Mouse (Mus musculus): ENCODE data around the gene Olfr1395. TPM values are rescaled to one million over a fixed set of nuclear protein-coding genes. Genes with fewer than 3 reads are reported as not detected.
"Not testable (repeated sequence)": the region's sequence is repeated elsewhere in the genome, so short reads cannot be mapped to it uniquely, and the experiment has no call there.

Gene Olfr1395
- polyA plus RNA-seq, 1 experiment from 2014 or later: not detected

DNA sequence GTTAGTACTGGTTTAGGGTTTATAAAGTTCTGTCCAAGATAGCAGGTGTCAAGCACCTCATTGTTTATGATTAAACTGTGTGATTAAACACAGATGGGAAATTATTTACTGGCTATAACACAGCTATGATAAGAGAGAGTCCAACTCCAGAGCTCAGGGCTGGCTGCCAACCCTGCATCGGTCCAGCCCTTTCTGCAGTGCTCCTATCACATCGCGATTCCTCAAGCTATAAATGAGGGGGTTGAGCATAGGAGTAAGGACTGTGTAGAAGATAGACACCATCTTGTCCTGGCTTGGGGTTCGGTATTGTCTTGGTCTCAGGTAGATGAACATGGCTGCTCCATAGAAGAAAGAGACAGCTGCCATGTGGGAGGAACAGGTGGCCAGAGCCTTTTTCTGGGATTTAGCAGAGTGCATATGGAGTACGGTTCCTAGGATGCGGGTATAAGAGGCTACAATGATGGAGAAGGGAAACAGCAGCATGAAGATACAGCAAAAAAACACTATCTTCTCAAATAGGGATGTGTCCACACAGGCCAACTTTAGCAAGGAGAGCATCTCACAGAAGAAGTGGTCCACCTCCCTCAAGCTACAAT is 29.4 kb upstream of the Olfr1395 start:
- WGBS: 91% methylated on average over 6 of the region's 6 CpGs
- Histone ChIP-seq H3K4me3 (no peak overlapping the region), H3K27ac (replicated peaks) (no peak overlapping the region), H3K4me1 (no peaks in the 10 kb centered on the region), H3K9me3 (no peaks in the 10 kb centered on the region), H3K9ac (replicated peaks) (no peak overlapping the region), H3K27me3 (no peaks in the 10 kb centered on the region), H3K4me2 (replicated peaks) (no peak overlapping the region), H3K36me3 (no peaks in the 10 kb centered on the region)
- no peak for ATAC-seq (replicated peaks)

DNA sequence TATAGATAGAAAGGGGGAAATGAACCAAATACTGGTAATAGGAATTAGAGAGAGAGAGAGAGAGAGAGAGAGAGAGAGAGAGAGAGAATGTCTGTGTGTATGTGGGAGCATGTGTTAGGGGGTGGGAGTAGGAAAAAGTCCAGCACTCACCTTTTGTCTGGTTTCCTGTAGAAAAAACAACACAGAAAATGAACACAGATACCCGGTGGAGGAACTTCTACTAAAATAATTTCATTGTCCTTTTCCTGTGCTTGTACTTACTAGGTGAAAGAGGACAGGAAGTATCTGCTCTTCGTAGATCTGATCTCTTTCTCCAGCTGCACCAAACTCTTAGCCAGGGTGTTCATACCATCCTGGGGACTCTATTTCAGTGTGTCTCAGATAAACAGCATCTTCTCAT is 27.9 kb upstream of the Olfr1395 start:
- WGBS: 88% methylated on average over 2 of the region's 2 CpGs
- H3K27ac ChIP-seq (replicated peaks): no peak overlapping the region
- H3K9ac ChIP-seq (replicated peaks): no peak overlapping the region
- no peaks in the 10 kb centered on the region for H3K27me3 ChIP-seq
- H3K4me3 ChIP-seq: no peak overlapping the region
- no peaks in the 10 kb centered on the region for H3K4me1 ChIP-seq
- H3K9me3 ChIP-seq: no peaks in the 10 kb centered on the region
- no peak for ATAC-seq (replicated peaks)
- no peak overlapping the region for H3K4me2 ChIP-seq (replicated peaks)
- no peaks in the 10 kb centered on the region for H3K36me3 ChIP-seq

DNA sequence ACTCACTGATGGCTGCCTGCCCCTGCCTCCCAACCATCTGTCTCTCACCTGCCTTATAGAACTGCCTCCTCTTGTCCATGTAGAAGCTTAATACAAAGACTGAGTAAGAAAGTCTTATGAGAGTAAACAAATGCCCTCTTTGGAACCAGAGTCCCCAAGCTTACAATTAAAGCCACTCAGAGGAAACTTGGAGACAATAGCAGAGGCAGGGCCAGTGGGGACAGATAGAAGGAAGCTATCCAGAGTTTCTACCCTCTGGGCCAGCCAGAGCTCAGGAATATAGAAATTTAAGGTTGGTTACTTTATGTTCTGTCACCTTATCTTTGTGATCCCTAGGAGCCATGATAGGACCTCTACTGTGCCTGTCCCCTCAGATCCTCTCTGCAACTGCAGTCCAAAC is 27.3 kb upstream of the Olfr1395 start, which contains the start of gene Olfr1396:
Olfr1396 (minus strand) TSS at position 101 of the 400 bp plus-strand sequence.
- H3K27me3 ChIP-seq: no peaks in the 10 kb centered on the region
- no peaks in the 10 kb centered on the region for H3K4me1 ChIP-seq
- no peak within 1 kb of the TSS for H3K4me3 ChIP-seq
- no peak within 1 kb of the TSS for H3K9ac ChIP-seq (replicated peaks)
- no peaks in the 10 kb centered on the region for H3K9me3 ChIP-seq
- no peak within 1 kb of the TSS for H3K27ac ChIP-seq (replicated peaks)
- ATAC-seq (replicated peaks): no peak
- H3K4me2 ChIP-seq (replicated peaks): no peak within 1 kb of the TSS
- H3K36me3 ChIP-seq: no peaks in the 10 kb centered on the region

DNA sequence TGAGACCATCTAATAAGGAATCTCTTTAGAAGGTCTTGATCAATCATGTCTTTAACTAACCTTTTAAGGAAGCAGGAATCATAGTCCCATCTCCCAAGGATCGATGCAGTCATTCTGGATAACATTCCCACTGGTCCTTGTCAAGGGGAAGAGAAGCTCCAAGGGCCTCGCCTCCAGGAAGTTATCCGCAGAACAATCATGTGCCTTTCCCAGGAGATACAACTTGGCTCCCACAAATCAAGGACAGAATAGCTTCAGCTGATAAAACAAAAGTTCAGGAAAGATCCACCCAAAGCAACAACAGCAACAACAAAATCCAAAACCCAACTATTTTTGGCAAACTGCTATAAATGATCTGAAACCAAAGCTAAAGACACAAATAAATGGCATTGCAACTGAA is 22.4 kb upstream of the Olfr1395 start:
- Histone ChIP-seq H3K9ac (replicated peaks) (no peak overlapping the region), H3K27me3 (no peaks in the 10 kb centered on the region), H3K27ac (replicated peaks) (no peak overlapping the region), H3K4me2 (replicated peaks) (no peak overlapping the region), H3K9me3 (no peaks in the 10 kb centered on the region), H3K4me1 (no peaks in the 10 kb centered on the region), H3K36me3 (no peaks in the 10 kb centered on the region), H3K4me3 (no peak overlapping the region)
- 83% methylated on average over 3 of the region's 3 CpGs for WGBS
- no peak for ATAC-seq (replicated peaks)

DNA sequence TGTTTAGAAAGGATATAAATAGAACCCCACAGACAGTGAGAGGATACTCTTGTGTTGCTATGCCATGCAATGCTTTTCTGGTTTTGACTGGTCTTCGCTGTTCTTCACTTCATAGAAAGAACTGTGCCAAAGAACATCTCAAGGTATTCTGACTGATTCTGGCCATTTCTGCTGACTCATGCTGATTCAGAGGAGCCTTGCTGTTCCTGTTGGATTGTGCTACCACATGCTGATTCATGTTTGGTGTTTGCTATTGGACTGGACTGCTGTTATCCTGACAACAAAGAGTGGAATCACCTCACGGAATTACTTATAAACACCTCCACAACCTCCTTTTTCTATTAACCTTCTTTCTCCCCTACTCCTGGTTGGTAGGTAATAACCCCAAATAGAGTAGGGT is 17.9 kb upstream of the Olfr1395 start:
- H3K9me3 ChIP-seq: no peaks in the 10 kb centered on the region
- 88% methylated on average over 2 of the region's 2 CpGs for WGBS
- no peak overlapping the region for H3K4me2 ChIP-seq (replicated peaks)
- no peak overlapping the region for H3K4me3 ChIP-seq
- no peak overlapping the region for H3K9ac ChIP-seq (replicated peaks)
- ATAC-seq (replicated peaks): no peak
- H3K27ac ChIP-seq (replicated peaks): no peak overlapping the region
- no peaks in the 10 kb centered on the region for H3K36me3 ChIP-seq
- H3K4me1 ChIP-seq: no peaks in the 10 kb centered on the region
- H3K27me3 ChIP-seq: no peaks in the 10 kb centered on the region

DNA sequence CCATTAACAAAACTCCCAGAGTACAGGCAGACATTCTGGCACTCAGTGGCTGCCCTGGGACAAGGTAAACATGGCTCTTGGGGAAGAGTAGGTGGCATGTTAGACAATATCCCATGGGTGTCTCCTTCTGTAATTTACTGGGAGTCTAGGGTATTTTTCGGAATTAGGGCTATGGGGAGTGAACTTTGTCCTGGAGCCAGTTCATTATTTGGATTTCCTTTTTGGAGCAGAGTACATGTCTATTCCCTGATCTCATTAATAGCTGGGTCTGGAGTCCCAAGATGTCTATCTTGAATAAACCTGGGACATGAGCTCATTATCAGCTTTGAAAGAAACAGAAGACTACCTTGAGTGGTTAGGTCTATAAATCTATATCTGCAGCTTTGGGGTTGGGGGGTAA is 12.0 kb downstream of the Olfr1395 start, which contains the start of gene Olfr1394:
Olfr1394 (plus strand) TSS at position 301 of the 400 bp plus-strand sequence.
- Histone ChIP-seq H3K4me3 (no peak within 1 kb of the TSS), H3K4me1 (no peaks in the 10 kb centered on the region), H3K27me3 (no peaks in the 10 kb centered on the region), H3K9ac (replicated peaks) (no peak within 1 kb of the TSS), H3K36me3 (no peaks in the 10 kb centered on the region), H3K9me3 (no peaks in the 10 kb centered on the region), H3K27ac (replicated peaks) (no peak within 1 kb of the TSS), H3K4me2 (replicated peaks) (no peak within 1 kb of the TSS)
- no peak for ATAC-seq (replicated peaks)
- WGBS: 89% methylated on average over 1 of the region's 1 CpGs

DNA sequence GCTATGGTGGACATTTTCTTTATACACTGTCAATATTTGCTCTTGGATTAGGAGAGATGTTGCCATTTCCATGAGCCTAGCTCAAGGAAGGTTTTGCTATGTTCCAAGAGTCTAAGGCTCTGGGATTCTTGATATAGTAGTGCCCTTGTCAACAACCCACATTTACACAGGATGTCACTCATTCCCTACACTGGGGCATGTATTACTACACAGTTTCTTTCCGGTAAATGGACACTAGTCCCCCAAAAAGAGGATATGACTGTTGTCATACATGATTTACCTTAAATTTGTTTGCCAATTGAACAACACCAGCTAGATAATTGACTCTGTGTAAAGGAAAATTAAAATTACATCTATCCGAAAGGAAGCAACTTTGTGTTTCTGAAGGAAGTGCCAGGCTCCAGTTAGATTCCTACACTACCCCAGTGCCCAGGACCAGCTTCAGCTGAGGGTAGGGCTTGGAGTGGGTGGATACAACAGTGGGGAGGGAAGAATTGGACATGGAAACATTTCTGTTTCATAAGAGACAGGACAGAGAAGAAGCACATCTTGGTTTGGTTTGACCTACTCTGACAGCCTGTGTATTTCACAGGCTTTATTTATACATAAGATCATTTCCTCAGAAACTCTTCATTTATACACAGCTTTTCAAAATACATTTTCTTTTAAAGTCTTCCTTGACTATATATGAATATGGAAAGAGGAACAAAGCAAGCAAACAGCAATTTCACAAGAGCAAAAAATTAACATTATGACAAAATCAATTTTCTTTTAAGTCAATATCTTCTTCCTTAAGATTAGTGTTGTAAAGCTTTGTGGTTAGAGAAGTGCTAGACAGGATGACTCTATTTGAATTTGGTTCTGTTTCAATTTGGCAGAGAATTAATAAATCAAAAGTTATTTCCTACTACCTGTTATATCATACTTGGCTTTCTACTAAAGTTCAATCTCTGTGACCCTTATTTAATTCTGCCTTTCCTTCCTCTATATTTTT is 15.0 kb downstream of the Olfr1395 start:
- Histone ChIP-seq H3K9me3 (no peaks in the 10 kb centered on the region), H3K27ac (replicated peaks) (no peak overlapping the region), H3K9ac (replicated peaks) (no peak overlapping the region), H3K27me3 (no peaks in the 10 kb centered on the region), H3K4me3 (no peak overlapping the region), H3K36me3 (no peaks in the 10 kb centered on the region), H3K4me1 (no peaks in the 10 kb centered on the region), H3K4me2 (replicated peaks) (no peak overlapping the region)
- 95% methylated on average over 2 of the region's 2 CpGs for WGBS
- no peak for ATAC-seq (replicated peaks)

DNA sequence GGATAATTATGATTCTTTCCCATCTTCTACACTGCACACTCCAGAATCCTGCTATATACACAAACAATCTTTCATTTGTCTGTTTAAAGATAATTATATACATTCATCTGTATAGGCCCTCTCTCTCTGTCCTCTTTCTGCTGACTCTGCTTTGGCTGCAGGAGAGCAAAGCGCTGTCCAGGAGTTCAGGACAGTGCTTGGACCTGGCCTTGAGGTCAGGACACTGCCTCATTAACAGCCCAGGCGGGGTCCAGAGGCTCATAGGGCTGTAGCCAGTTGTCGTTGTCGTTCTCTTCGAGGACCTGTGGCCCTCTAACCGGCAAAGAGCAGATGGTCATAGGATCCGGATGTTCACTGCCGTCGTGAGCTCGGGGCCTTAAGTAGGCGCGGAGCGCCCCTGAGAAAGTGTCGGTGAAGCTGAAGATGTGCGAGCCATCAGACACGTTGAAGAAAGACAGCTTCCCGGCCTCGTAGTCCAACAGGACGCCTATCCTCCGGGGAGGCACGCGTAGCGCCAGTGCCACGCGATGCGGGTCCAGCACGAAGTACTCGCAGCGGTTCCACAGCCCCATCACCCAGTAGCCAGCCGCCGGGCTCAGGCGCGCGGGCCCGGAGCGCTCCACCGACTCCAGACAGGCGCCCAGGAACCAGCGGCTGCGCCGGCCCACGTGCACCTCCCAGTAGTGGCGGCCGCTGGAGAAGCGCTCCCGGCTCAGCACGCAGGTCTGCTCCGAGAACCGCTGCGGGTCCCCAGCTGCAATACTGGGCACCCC is 27.0 kb downstream of the Olfr1395 start:
- Histone ChIP-seq H3K4me2 (replicated peaks) (peak overlapping the region; percentile 61), H3K4me1 (peaks cover 8% of the 10 kb centered on the region; the same call in 1 of the 2 replicates), H3K36me3 (no peaks in the 10 kb centered on the region), H3K27me3 (peaks cover 10% of the 10 kb centered on the region), H3K9me3 (no peaks in the 10 kb centered on the region), H3K27ac (replicated peaks) (no peak overlapping the region), H3K4me3 (peak overlapping the region; percentile 42), H3K9ac (replicated peaks) (peak overlapping the region; percentile 42)
- 8% methylated on average over 50 of the region's 50 CpGs for WGBS
- ATAC-seq (replicated peaks): peak; percentile 51

DNA sequence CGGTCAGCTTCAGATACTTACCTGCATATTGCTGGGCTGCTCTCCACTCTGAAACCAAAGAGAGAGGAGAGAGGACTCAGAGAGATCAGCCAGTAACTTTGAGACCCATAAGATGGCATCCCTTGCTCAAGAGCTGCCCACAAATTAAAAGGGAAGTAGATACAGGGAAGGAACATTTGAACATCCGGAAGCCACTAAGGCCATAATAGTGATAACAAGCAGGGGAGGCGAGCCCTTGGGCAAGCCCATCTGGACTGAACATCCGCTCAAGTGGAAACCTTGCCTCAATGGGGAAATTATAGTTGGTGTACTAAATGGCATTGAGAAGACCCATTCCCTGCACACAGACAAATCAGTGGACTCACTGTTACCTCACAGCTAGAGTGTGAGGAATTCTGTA is 28.5 kb downstream of the Olfr1395 start:
- WGBS: 93% methylated on average over 4 of the region's 4 CpGs
- Histone ChIP-seq H3K9me3 (no peaks in the 10 kb centered on the region), H3K9ac (replicated peaks) (no peak overlapping the region), H3K27ac (replicated peaks) (no peak overlapping the region), H3K4me2 (replicated peaks) (no peak overlapping the region), H3K36me3 (no peaks in the 10 kb centered on the region), H3K4me1 (peaks cover 8% of the 10 kb centered on the region; the same call in 1 of the 2 replicates), H3K27me3 (peaks cover 10% of the 10 kb centered on the region), H3K4me3 (no peak overlapping the region)
- ATAC-seq (replicated peaks): no peak

DNA sequence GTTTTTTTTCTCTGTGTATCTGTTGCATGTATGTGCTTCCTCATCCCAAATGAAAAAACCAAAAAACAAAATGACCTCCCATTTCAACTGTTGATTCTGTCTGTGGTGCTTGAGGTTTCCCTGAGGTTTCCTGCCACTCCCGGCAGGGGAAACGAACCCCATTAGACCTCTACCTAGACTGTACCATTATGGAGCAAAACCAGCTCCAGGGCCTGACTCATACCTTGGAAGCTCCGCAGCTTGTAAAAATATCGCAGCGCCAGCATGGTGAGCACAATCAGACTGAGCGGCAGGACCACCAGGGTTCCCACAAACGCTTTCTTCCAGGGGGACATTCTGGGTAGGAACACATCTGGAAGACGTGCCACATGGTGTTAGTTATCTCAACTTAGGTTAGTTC is 33.3 kb downstream of the Olfr1395 start:
- no peaks in the 10 kb centered on the region for H3K9me3 ChIP-seq
- 93% methylated on average over 8 of the region's 8 CpGs for WGBS
- H3K4me2 ChIP-seq (replicated peaks): no peak overlapping the region
- H3K27me3 ChIP-seq: no peaks in the 10 kb centered on the region
- no peaks in the 10 kb centered on the region for H3K4me1 ChIP-seq
- no peaks in the 10 kb centered on the region for H3K36me3 ChIP-seq
- no peak for ATAC-seq (replicated peaks)
- H3K9ac ChIP-seq (replicated peaks): no peak overlapping the region
- no peak overlapping the region for H3K27ac ChIP-seq (replicated peaks)
- H3K4me3 ChIP-seq: no peak overlapping the region

DNA sequence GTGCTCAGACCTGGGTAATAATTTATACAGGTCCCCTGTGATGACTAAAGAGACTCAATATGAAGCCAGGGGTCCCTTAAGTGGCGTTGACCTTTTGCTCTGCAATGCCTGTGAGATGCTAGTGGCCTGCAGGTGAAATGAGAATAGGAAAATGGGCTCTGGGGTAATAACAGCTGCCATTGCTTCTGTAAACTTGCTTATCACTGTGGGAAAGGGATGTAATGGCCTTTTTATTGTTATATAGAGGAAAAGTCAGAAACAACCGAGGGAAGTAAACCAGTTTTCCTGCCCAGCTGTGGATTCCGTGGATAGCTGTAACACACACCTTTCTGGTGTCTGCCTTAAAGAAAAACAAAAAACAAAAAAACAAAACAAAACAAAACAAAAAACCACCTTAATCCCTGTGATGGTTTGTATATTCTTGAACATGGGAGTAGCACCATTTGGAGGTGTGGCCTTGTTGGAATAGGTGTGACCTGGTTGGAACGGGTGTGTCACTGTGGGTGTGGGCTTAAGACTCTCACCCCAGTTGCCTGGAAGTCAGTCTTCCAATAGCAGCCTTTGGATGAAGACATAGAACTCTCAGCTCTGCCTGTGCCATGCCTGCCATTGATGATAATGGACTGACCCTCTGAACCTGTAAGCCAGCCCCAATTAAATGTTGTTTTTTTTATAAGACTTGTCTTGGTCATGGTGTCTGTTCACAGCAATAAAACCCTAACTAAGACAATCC is 34.1 kb downstream of the Olfr1395 start:
- H3K4me3 ChIP-seq; ATAC-seq (replicated peaks); H3K9ac ChIP-seq (replicated peaks); H3K4me2 ChIP-seq (replicated peaks); H3K27me3 ChIP-seq; H3K4me1 ChIP-seq; H3K36me3 ChIP-seq; H3K27ac ChIP-seq (replicated peaks); H3K9me3 ChIP-seq: not testable (repeated sequence)
- 85% methylated on average over 4 of the region's 4 CpGs for WGBS
